Mouse (Mus musculus): ENCODE measurements at regions not wholly inside any gene's neighbourhood (a gene's known extent, or its start where the extent isn't known, plus 50 kb on each side); places are given as distances from the start of the nearest gene placed in this dataset.
"Not testable (repeated sequence)": the region's sequence is repeated elsewhere in the genome, so short reads cannot be mapped to it uniquely, and the experiment has no call there.

DNA sequence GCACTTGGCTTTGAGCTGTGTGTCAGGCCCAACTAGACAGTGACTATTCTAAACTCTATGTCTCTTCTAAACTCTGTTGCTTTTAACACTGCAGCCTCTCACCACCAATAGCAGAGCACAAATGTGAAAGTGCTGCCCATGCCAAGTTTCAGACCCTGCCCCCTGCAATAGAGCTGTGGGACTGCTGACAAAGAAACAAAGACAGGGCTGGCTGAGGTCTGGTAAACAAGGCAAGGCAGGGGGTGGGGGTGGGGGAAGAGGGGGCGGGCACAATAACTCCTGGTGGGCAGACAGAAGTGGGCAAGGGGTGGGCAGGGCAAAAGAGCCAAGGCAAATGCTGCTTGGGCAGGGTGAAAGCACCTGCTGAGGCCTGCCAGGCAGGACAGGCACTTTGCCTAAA, 172.9 kb upstream of the 9130204L05Rik start:
- no peaks in the 10 kb centered on the region for H3K9me3 ChIP-seq (replicated peaks)
- H3K4me3 ChIP-seq = no peak overlapping the region
- peaks cover 4% of the 10 kb centered on the region; the same call in 1 of the 2 replicates for H3K4me1 ChIP-seq
- DNase-seq (ENCODE audit: low spot score) = no peak
- H3K27ac ChIP-seq (replicated peaks) = no peak overlapping the region
- 0% methylated on average over 1 of the region's 1 CpGs for WGBS
- no peaks in the 10 kb centered on the region for H3K27me3 ChIP-seq (ENCODE audit: low read depth, poor library complexity, severe bottlenecking)
- H3K36me3 ChIP-seq = no peaks in the 10 kb centered on the region

DNA sequence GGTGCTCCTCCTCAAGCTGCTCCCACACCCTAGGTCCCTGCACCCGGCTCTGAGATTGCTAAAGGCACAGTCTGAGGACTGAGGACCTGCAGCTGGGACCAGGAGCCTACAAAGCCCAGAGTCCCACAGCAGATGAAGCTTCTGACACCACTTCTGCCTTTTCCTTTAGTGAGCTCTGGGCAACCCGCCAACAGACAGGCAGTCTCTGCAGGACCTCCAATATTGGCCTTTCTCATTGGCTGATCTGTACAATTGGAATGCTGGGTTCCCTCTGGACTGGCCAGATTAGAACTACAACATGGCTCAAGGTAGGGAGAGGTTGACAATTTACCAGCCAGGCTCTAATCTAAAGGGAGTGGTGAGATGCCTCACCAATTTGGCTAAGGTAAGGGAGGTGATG, 164.3 kb upstream of the 9130204L05Rik start:
- H3K36me3 ChIP-seq; DNase-seq (ENCODE audit: low spot score): not testable (repeated sequence)
- 89% methylated on average over 2 of the region's 2 CpGs for WGBS

DNA sequence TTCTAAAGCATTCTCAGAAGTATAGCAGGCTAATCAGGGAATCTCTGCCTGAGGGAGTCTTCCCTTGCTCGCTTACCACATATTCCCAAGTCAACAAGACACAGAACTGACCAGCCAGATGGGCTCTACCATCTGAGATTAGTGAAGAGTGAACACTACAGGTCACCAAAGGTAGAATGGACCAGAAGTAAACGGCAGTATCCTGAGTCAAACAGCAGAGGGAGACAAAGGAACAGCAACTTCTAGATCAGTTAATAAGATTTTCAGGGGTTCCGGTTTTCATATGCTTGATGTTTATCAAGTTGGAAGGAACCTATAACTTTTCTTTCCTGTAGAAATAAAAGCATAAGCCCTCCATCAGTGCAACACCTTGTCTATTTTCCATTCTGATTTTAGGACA, 132.6 kb upstream of the 9130204L05Rik start:
- Histone ChIP-seq H3K4me3 (no peak overlapping the region), H3K27me3 (ENCODE audit: low read depth, poor library complexity, severe bottlenecking) (no peaks in the 10 kb centered on the region), H3K9me3 (replicated peaks) (peaks cover 17% of the 10 kb centered on the region; the same call in 1 of the 2 replicates), H3K27ac (replicated peaks) (no peak overlapping the region), H3K36me3 (no peaks in the 10 kb centered on the region), H3K4me1 (no peaks in the 10 kb centered on the region)
- WGBS = 66% methylated on average over 3 of the region's 3 CpGs
- no peak for DNase-seq (ENCODE audit: low spot score)

More for the DNA sequence above, 164.3 kb upstream of the 9130204L05Rik start:
- H3K4me1 ChIP-seq; H3K27me3 ChIP-seq (ENCODE audit: low read depth, poor library complexity, severe bottlenecking); H3K9me3 ChIP-seq (replicated peaks); H3K4me3 ChIP-seq; H3K27ac ChIP-seq (replicated peaks): not testable (repeated sequence)

DNA sequence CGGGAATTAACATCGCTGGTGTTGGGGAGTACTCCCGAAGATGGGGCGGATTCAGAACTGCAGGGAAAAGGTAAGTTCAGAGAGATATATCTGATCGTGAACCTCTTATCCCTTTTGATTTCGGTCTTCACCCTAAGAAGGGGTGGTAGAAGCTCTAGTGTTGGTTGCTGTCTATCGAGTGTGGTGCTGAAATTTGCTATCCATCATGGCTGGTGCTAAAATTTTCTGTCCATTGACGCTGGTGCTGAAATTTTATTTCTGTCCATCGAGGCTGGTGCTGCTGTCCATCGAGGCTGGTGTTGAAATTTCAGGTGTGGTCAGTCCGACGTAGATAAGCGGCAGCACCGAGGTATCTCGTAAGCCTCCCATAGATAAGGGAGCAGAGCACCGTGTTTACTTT, 122.7 kb upstream of the 9130204L05Rik start:
- no peaks in the 10 kb centered on the region for H3K27me3 ChIP-seq (ENCODE audit: low read depth, poor library complexity, severe bottlenecking)
- peaks cover 55% of the 10 kb centered on the region for H3K9me3 ChIP-seq (replicated peaks)
- 90% methylated on average over 16 of the region's 16 CpGs for WGBS
- no peak overlapping the region for H3K4me3 ChIP-seq
- no peak overlapping the region for H3K27ac ChIP-seq (replicated peaks)
- H3K36me3 ChIP-seq = no peaks in the 10 kb centered on the region
- H3K4me1 ChIP-seq = no peaks in the 10 kb centered on the region
- DNase-seq (ENCODE audit: low spot score) = no peak

Measured in midbrain, embryonic 10.5 days (tissue).